Mouse (Mus musculus): ENCODE measurements around the gene Coch. TPM values are rescaled to one million over a fixed set of nuclear protein-coding genes. Genes with fewer than 3 reads are reported as not detected.
"Not testable (repeated sequence)": the region's sequence is repeated elsewhere in the genome, so short reads cannot be mapped to it uniquely, and the experiment has no call there.

The Coch gene
- total RNA-seq, 2 experiments from 2014 or later: 2.9 to 4.3 TPM

GRCm38 (mm10) chr12:51641871-51642270 is 48.7 kb downstream of the Coch start:
- DNase-seq: no peak

- not testable (repeated sequence) for DNase-seq
Measured at GRCm38 (mm10) chr12:51649401-51649800, 56.3 kb downstream of the Coch start.

Other genes starting within 250 kb of the Coch start
- gene G2e3, start 245.3 kb upstream of the Coch start, total RNA-seq (2021): 10 to 100 TPM; 11.4 to 12.1 TPM
- 10 to 100 TPM; 40.2 to 40.7 TPM for gene Scfd1, start 215.8 kb upstream of the Coch start, total RNA-seq (2021)
- gene Ap4s1, start 97.7 kb downstream of the Coch start, total RNA-seq (2021): 10 to 100 TPM; 49.6 to 51.1 TPM
- 10 to 100 TPM; 92.7 to 93.5 TPM for gene Strn3, start 98.6 kb downstream of the Coch start, total RNA-seq (2021)
- gene Hectd1, start 236.2 kb downstream of the Coch start, total RNA-seq (2021): 10 to 100 TPM; 84.0 to 85.7 TPM